Mouse (Mus musculus) stomach, postnatal 0 days (tissue): ENCODE measurements around the gene Cntnap1.

Source experiments
- CTCF ChIP-seq: IDR thresholded peaks from 2 replicates; pipeline ENCODE4 v1.5.1; 2016; ENCODE audit warnings: antibody characterized with exemption, low read depth, mild to moderate bottlenecking, moderate library complexity
- EP300 ChIP-seq: optimal IDR thresholded peaks from 2 replicates; pipeline ENCODE3; 2016; ENCODE audit warnings: antibody characterized with exemption

- no peak for TF ChIP-seq EP300
- no peak for TF ChIP-seq CTCF
Observed at GRCm38 (mm10) chr11:101164351-101164665, 6.0 kb upstream of the Cntnap1 start.
